ENCODE assay signal across 10 mouse cellular contexts in the genomic region with DNA sequence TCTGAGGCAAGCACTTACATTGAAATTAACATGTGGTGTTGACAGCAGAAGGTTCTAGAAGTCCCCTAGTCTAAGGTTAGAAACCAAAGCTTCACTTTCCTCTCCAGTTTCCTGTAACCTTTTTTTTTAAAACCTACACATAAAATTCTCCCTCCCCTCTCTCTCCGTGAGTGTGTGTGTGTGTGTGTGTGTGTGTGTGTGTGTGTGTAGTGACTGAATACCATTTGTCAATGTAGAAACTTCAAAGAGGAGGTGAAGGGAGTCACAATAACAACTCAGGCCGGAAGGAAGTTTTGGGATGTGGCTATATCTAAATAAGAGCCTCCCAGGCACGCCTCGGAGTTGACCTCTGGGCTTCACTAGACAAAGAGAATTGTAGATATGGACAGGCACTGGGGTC.
DNase-seq lines count a peak whose midpoint lies in the region; ATAC-seq and TF ChIP-seq lines count a peak whose summit lies in the region.
"Had no signal": no experiment of that assay in that cellular context is flagged by ENCODE, and none has a peak within 500 bp of the region (broad histone marks: within the 10 kb centered on the region; RNA-seq: fewer than 3 reads in every experiment).

No protein-coding gene starts in this region.

- ATAC-seq in lung, embryonic 16.5 days (ENCODE audit: low read depth): peak; percentile 39

- H3K9ac ChIP-seq in lung, embryonic 16.5 days (ENCODE audit: low read length): no peak overlapping the region
- H3K9ac ChIP-seq: embryonic facial prominence, embryonic 12.5 days; liver, embryonic 13.5 days had no signal

- no peak overlapping the region for H3K4me3 ChIP-seq in layer of hippocampus, adult 2 months
- no peak overlapping the region for H3K4me3 ChIP-seq in lung, embryonic 16.5 days (ENCODE audit: low read length)
- H3K4me3 ChIP-seq: embryonic facial prominence, embryonic 12.5 days; liver, embryonic 13.5 days had no signal

- no peaks in the 10 kb centered on the region for H3K27me3 ChIP-seq in lung, embryonic 16.5 days (ENCODE audit: control insufficient read depth, insufficient read depth, low read depth, low read length)
- H3K27me3 ChIP-seq: embryonic facial prominence, embryonic 12.5 days; liver, embryonic 13.5 days had no signal

- TF ChIP-seq CTCF in layer of hippocampus, adult 2 months (conservative IDR thresholded peaks at IDR 0.05): no peak

- 30% methylated on average over 4 of the region's 4 CpGs for WGBS in lung, embryonic 16.5 days

- no peak for DNase-seq in layer of hippocampus, adult 2 months (ENCODE audit: low spot score in 2 of 2)
- DNase-seq in layer of hippocampus, adult 18-20 months (ENCODE audit: low spot score in 2 of 2): no peak
- DNase-seq in adrenal gland, adult 8-10 months: peak; percentile 44
- peak; percentile 61 for DNase-seq in induced T-regulatory cell, adult 2 months (ENCODE audit: low read depth)
- DNase-seq in frontal cortex, postnatal 36 days (ENCODE audit: low spot score in 2 of 2): no peak
- DNase-seq in urinary bladder, adult 18-20 months (ENCODE audit: low spot score in 2 of 2): no peak
- DNase-seq in ovary, postnatal 36 days (ENCODE audit: low spot score): no peak
- DNase-seq: liver, embryonic 13.5 days had no signal

- no peaks in the 10 kb centered on the region for H3K9me3 ChIP-seq in lung, embryonic 16.5 days (ENCODE audit: control insufficient read depth, low read length)
- H3K9me3 ChIP-seq: embryonic facial prominence, embryonic 12.5 days; liver, embryonic 13.5 days had no signal

- H3K4me2 ChIP-seq in lung, embryonic 16.5 days (ENCODE audit: low read depth, low read length): no peak overlapping the region
- H3K4me2 ChIP-seq: embryonic facial prominence, embryonic 12.5 days; liver, embryonic 13.5 days had no signal

- 0 out of 2 replicates have a peak overlapping the region, but pooled peaks have one; percentile 28 for H3K27ac ChIP-seq in layer of hippocampus, adult 2 months
- no peak overlapping the region for H3K27ac ChIP-seq in lung, embryonic 16.5 days (ENCODE audit: low read length)
- H3K27ac ChIP-seq: embryonic facial prominence, embryonic 12.5 days; liver, embryonic 13.5 days had no signal

- H3K4me1 ChIP-seq in lung, embryonic 16.5 days (replicated peaks; ENCODE audit: control insufficient read depth, insufficient read depth, low read length): no peaks in the 10 kb centered on the region; the same call in none of the 2 replicates

- peaks cover 38% of the 10 kb centered on the region for H3K36me3 ChIP-seq in lung, embryonic 16.5 days (ENCODE audit: control insufficient read depth, insufficient read depth, low read length)

Comparison
In these comparisons a context has a peak if more than half of its experiments do, and no peak if none do; other contexts are left out.
1. DNase-seq: peak in adrenal gland, adult 8-10 months (single experiment) and induced T-regulatory cell, adult 2 months (single experiment); none in layer of hippocampus, adult 2 months (0 of 2), layer of hippocampus, adult 18-20 months (0 of 2), frontal cortex, postnatal 36 days (0 of 2), urinary bladder, adult 18-20 months (0 of 2) and ovary, postnatal 36 days (single experiment).